Mouse (Mus musculus) cerebellum, adult 2 months (tissue): ENCODE measurements around the gene Dhrs7b. TPM values are rescaled to one million over a fixed set of nuclear protein-coding genes. Genes with fewer than 3 reads are reported as not detected.
"Not testable (repeated sequence)": the region's sequence is repeated elsewhere in the genome, so short reads cannot be mapped to it uniquely, and the experiment has no call there.

Source experiments
- DNase-seq, 2 experiments: peaks; one replicate each; pipeline ENCODE4 v3.0.0; 2021
- H3K27ac ChIP-seq: fragments of 200-500 bp; 2 replicates; pipeline ENCODE4 v1.5.1; 2012; ENCODE audit warnings: low read length, control low read depth, inconsistent platforms; ENCODE audit not compliant: insufficient read depth
- H3K27me3 ChIP-seq: fragments of 200-500 bp; 2 replicates; pipeline ENCODE4 v1.6.1; 2012; ENCODE audit warnings: inconsistent platforms, mild to moderate bottlenecking, low read length, moderate library complexity; ENCODE audit not compliant: control insufficient read depth, insufficient read depth
- H3K4me1 ChIP-seq: fragments of 200-500 bp; 2 replicates; pipeline ENCODE4 v1.6.1; 2011; ENCODE audit warnings: low read length; ENCODE audit not compliant: control insufficient read depth, insufficient read depth
- H3K4me3 ChIP-seq: fragments of 200-500 bp; replicated peaks from 2 replicates; pipeline ENCODE3; 2011; ENCODE audit warnings: mild to moderate bottlenecking, low read depth, low read length, control low read depth; ENCODE audit not compliant: insufficient read depth
- CTCF ChIP-seq: fragments of 200-500 bp; IDR thresholded peaks from 2 replicates; pipeline ENCODE4 v1.5.1; 2011; ENCODE audit warnings: low read depth, mild to moderate bottlenecking, control low read depth, low read length, moderate library complexity, borderline replicate concordance; ENCODE audit not compliant: insufficient read depth
- POLR2A ChIP-seq: fragments of 200-500 bp; IDR thresholded peaks from 2 replicates; pipeline ENCODE4 v1.6.1; 2011; ENCODE audit warnings: low read length, control low read depth, borderline replicate concordance; ENCODE audit not compliant: insufficient read depth
- WGBS: fragments of 180-500 bp; shearing (Covaris S2); methylation state at CpG from one replicate; pipeline ENCODE4 v1.1.7; 2018; 5-methylcytosine and 5-hydroxymethylcytosine counted together
- polyA plus RNA-seq: library from polyadenylated mRNA; depleted of rRNA; stranded (reverse); fragments of >200 nt; gene quantifications from 2 replicates; pipeline ENCODE4 v1.2.3, GENCODE M21; 2012

Dhrs7b gene
- polyA plus RNA-seq, 1 experiment, result 21.5 TPM

DNA sequence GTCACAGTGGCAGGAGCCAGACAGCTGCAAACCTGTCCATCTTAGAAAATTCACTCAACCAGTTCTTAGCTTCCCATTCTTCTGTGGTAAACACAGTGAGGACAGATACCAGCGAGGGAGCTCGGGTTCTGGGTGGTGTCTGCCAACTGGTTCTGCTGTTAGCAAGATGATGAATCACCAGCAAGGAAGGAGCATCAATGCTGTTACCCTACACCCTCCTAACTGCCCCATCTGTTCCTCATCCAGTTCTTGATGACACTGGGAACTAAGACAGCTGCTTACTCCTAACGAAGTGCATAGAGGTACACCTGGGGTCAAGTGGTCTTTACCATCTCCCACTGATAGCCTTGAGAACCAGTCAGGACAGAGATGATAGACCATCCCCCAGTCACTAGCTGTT is 26.2 kb downstream of the Dhrs7b start:
- H3K27me3 ChIP-seq, result no peaks in the 10 kb centered on the region
- 67% methylated on average over 3 of the region's 3 CpGs for WGBS
- TF ChIP-seq CTCF (no peak), POLR2A (no peak)
- no peak overlapping the region for H3K4me3 ChIP-seq
- no peak for DNase-seq
- 0 out of 2 replicates have a peak, but pooled peaks cover 3% of the 10 kb centered on the region for H3K4me1 ChIP-seq
- H3K27ac ChIP-seq, result no peak overlapping the region

DNA sequence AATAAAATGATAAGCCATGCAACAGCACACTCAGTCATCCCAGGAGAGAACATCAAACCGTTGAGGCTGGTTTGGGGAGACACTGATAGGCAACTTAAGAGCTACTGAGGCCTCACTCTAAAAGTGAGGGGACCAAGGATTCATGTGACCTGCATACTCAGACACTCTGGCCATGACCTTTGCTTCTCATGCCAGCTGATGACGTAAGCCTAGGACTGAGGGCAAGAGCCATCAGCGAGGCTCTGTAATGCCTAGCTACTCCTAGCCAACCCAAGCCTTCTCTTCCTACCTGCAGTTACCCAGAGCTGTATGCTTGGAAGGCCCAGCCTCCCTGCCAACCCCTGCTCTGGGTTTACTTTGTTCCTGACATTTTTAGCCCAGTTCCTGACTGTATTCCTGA is 31.6 kb downstream of the Dhrs7b start:
- no peak for DNase-seq
- H3K4me1 ChIP-seq, result peaks cover 31% of the 10 kb centered on the region
- H3K4me3 ChIP-seq, result no peak overlapping the region
- no peak overlapping the region for H3K27ac ChIP-seq
- no peaks in the 10 kb centered on the region for H3K27me3 ChIP-seq
- TF ChIP-seq POLR2A, result no peak
- 77% methylated on average over 3 of the region's 3 CpGs for WGBS

DNA sequence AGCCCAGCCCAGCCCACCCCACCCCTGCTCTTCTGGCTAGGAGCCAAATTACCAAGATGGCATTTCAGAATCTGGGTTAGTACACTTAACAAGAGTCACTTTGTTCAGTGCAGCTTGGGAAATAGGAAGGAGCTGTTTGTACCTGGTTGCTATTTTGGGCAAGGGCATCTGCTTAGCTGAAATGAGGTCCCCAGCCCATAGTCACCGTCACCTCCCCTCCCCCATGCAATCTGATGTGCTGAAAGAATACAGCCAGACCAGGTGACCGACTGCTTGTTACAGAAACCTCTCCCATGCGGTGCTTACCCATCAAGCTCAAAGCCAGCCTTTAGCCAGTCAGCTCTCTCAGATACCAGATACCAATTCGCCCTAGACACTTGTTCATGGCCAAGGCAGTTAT is 32.8 kb downstream of the Dhrs7b start:
- Histone ChIP-seq H3K4me1 (peaks cover 39% of the 10 kb centered on the region), H3K27me3 (no peaks in the 10 kb centered on the region), H3K27ac (no peak overlapping the region), H3K4me3 (no peak overlapping the region)
- DNase-seq, result peak; percentile 40 to 48
- no peak for TF ChIP-seq CTCF
- no peak for TF ChIP-seq POLR2A
- 33% methylated on average over 4 of the region's 4 CpGs for WGBS

DNA sequence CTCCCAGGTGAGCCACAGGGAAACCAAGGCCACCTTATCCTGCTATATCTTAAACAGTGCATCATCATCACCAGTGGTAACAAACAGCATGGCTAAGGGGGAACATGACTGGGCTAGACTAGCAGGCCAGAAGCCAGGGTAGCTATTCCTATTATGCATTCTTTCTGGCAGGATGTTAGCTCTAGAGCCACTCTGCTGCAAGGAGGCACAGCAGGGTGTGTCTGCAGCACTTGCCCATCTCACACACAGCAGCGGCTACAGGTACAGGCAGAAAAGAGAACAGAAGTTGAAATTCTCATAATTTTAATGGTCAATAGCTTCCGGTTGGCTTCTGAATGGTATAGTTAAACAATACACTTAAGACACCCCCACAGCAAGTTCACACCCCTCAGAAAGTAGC is 33.7 kb downstream of the Dhrs7b start:
- Histone ChIP-seq H3K27ac (no peak overlapping the region), H3K27me3 (no peaks in the 10 kb centered on the region), H3K4me3 (no peak overlapping the region), H3K4me1 (peaks cover 36% of the 10 kb centered on the region)
- peak; percentile 40 to 60 for DNase-seq
- no peak for TF ChIP-seq CTCF
- TF ChIP-seq POLR2A, result no peak
- 44% methylated on average over 2 of the region's 2 CpGs for WGBS

DNA sequence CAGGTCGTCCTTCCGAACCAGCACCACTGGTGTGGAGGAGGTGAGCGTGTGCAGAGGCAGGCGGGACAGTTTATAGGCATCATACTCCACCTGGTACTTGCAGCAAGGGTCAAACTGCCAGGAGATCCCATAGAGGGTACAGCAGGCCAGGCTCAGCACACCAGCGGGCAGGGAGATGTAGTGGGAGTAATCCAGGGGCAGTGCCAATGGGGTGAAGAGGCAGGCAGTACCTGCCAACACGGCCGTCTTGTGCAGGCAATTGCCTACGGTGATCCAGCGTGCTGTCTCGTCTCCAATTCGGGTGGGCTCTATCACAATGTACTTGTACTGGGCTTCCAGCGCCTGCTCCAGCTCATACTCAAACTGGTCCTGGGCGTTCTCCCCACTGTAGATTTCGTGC is 34.5 kb downstream of the Dhrs7b start:
- Histone ChIP-seq H3K27me3 (no peaks in the 10 kb centered on the region), H3K4me3 (no peak overlapping the region), H3K4me1 (peaks cover 36% of the 10 kb centered on the region), H3K27ac (no peak overlapping the region)
- no peak for DNase-seq
- TF ChIP-seq POLR2A, result no peak
- TF ChIP-seq CTCF, result no peak
- 55% methylated on average over 14 of the region's 14 CpGs for WGBS

DNA sequence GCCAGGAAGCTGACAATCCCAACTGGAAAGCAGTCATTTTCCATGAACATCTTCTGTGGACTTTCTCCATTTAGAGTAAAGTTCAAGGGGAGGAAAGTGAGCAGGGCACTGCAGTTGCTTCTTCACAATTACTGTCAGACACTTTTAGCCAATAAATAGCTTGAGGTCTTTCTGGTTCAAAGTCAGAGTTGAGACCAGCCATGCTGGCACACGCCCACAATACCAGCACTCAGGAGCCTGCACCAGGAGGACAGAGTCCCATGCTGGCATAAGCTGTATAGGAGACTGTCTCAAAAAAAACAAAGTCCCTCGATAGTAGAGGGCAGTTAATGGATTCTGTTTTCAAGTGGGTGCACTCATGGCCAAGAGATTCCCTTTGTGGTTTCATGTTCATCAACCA is 35.6 kb downstream of the Dhrs7b start:
- no peaks in the 10 kb centered on the region for H3K27me3 ChIP-seq
- TF ChIP-seq POLR2A (no peak), CTCF (no peak)
- peaks cover 38% of the 10 kb centered on the region for H3K4me1 ChIP-seq
- 41% methylated on average over 2 of the region's 2 CpGs for WGBS
- no peak overlapping the region for H3K4me3 ChIP-seq
- no peak overlapping the region for H3K27ac ChIP-seq
- DNase-seq, result no peak

DNA sequence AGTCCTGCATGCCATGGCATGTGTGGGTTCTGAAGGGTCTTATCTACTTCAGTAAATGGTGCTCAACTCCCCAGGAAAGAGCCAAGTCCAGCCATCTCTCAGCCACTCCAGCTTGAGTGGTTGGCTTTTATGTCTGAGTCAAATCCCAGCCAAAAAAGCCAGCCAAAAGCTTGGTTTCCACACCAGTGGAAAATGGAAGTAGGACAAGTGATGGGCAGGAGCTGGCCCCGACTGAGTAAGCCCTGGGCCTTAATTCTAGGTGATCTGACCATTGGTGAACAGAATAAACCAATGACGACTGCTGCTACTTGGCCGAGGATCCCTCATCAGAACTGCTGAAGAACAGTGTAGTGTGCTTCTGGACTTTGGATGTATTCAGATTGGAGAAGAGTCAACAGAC is 37.0 kb downstream of the Dhrs7b start:
- Histone ChIP-seq H3K27me3 (no peaks in the 10 kb centered on the region), H3K4me3 (no peak overlapping the region), H3K4me1 (peaks cover 38% of the 10 kb centered on the region), H3K27ac (no peak overlapping the region)
- 12% methylated on average over 3 of the region's 3 CpGs for WGBS
- DNase-seq, result peak in 1 of 2 experiments; percentile 56
- TF ChIP-seq POLR2A (no peak), CTCF (no peak)

DNA sequence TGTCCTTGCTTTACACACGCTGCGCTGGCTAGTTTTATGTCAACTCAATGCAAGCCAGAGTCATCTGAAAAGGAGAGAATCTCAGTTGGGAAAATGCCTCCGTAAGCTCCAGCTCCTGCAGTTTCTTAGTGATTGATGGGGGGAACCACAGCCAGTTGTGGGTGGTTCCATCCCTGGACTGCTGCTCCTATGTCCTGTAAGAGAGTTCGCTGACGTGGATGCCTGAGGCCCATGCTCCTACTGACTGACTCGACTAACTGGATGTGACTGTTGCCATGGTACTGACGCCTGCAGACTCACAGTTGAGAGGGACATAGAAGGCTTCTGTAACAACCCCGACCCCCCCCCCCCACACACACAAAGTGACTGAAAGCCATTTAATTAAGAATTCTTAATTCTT is 37.5 kb downstream of the Dhrs7b start:
- Histone ChIP-seq H3K4me1 (peaks cover 35% of the 10 kb centered on the region), H3K27ac (no peak overlapping the region), H3K4me3 (no peak overlapping the region), H3K27me3 (no peaks in the 10 kb centered on the region)
- DNase-seq, result no peak
- 48% methylated on average over 8 of the region's 8 CpGs for WGBS
- no peak for TF ChIP-seq CTCF
- no peak for TF ChIP-seq POLR2A

DNA sequence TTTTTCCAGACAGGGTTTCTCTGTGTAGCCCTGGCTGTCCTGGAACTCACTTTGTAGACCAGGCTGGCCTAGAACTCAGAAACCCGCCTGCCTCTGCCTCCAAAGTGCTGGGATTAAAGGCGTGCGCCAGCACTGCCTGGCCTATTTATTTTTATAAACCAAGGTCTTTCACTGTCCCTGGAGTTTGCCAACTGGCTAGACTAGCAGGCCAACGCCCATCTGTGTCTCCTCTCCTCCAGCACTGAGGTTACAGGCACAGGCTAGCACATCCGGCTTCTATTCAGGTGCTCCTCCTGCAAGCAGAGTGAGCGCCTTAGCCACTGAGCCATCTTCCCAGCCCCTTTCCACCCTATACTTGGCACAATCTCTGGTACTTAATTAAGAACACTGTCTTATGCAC is 39.0 kb downstream of the Dhrs7b start:
- H3K4me1 ChIP-seq, result peaks cover 23% of the 10 kb centered on the region
- WGBS, result 42% methylated on average over 6 of the region's 6 CpGs
- not testable (repeated sequence) for H3K27ac ChIP-seq, H3K4me3 ChIP-seq, H3K27me3 ChIP-seq
- DNase-seq, result peak in 1 of 2 experiments; percentile 35
